Mouse (Mus musculus) liver, embryonic 14.5 days (tissue): ENCODE measurements at regions not wholly inside any gene's neighbourhood (a gene's known extent, or its start where the extent isn't known, plus 50 kb on each side); places are given as distances from the start of the nearest gene placed in this dataset.

ENCODE experiments used
- CTCF ChIP-seq: IDR thresholded peaks from 2 replicates; pipeline ENCODE4 v1.5.1; 2016; ENCODE audit warnings: antibody characterized with exemption, low read depth, control low read depth
- EP300 ChIP-seq: IDR thresholded peaks from 2 replicates; pipeline ENCODE4 v1.6.1; 2016; ENCODE audit warnings: antibody characterized with exemption, low read depth

DNA sequence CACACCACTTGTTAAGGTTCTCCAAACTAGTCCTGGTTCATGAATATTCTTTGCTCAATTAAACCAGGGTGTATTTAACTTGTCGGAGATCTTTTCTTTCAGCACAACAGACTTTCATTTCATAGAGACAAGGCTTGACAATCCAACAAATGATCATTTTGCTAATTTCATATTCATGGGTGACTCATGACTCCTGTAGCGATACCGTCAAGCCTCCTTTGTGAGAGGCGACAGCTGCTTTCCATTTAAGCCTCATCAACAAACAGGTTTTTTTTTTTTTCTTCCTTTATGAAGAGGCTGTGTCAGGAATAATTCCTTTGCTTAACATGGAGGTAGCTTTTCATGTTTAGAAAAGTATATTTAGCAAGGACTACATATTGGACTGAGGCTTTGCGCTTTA is 214.3 kb upstream of the Chrm3 start:
- TF ChIP-seq CTCF = no peak
- no peak for TF ChIP-seq EP300
